30 mouse cellular contexts compared by ENCODE assay signal in the genomic region with DNA sequence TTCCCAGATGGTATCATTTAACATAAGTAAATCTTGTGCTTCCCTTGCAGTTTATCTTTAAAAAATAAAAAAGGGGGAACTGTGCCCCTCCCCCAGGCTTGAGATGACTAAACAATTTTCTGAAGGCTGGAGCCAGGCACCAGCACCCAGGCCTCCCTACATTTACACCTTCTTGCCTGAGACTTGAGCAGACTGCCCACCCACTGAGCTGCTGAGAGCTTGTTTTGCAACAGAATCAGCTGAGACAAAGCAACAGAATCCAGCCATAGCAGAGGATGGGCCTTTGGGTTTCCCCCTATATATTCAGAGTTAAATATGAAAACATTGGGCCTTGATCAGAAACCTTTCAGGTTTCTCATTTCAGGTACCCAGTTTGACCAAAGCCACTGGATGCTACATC. TPM values are rescaled to one million over a fixed set of nuclear protein-coding genes. Genes with fewer than 3 reads are reported as not detected.
DNase-seq lines count a peak whose midpoint lies in the region; ATAC-seq and TF ChIP-seq lines count a peak whose summit lies in the region.
"Had no signal": no experiment of that assay in that cellular context is flagged by ENCODE, and none has a peak within 500 bp of the region (broad histone marks: within the 10 kb centered on the region; RNA-seq: fewer than 3 reads in every experiment).

No protein-coding gene starts in this region.

- DNase-seq in ES-E14 (ENCODE audit: low read depth, low spot score), result peak; percentile 15
- peak; percentile 76 for DNase-seq in ZHBTc4 (ENCODE audit: low read depth, low spot score)
- no peak for DNase-seq in lung, postnatal 0 days (ENCODE audit: low spot score)
- DNase-seq in heart, postnatal 10 days, result no peak
- DNase-seq: adrenal gland, adult 2 months; adrenal gland, postnatal 10 days; adrenal gland, postnatal 25 days; B cell, adult 2 months; cerebellum, adult 11 months; cerebellum, adult 18-20 months; cerebellum, adult 8-10 months; cerebellum, adult 9-11 months; cerebellum, postnatal 14 days; cerebellum, postnatal 36 days; embryo, embryonic 11 days had no signal

- TF ChIP-seq EP300 in ES-Bruce4 (IDR thresholded peaks at IDR 0.05; ENCODE audit: insufficient read depth, low read depth, low read length), result 0 out of 2 replicates have a peak, but pooled peaks have one; percentile 18
- no peak for TF ChIP-seq EP300 in lung, postnatal 0 days (IDR thresholded peaks at IDR 0.05)

- H3K9me3 ChIP-seq in ES-Bruce4 (replicated peaks; ENCODE audit: control insufficient read depth, insufficient read depth, low read length, poor library complexity, severe bottlenecking), result peaks cover 17% of the 10 kb centered on the region
- H3K9me3 ChIP-seq in ES-E14 (ENCODE audit: control insufficient read depth, insufficient read depth, low read depth, low read length), result no peaks in the 10 kb centered on the region
- H3K9me3 ChIP-seq in lung, postnatal 0 days (ENCODE audit: low read length), result no peaks in the 10 kb centered on the region
- no peaks in the 10 kb centered on the region for H3K9me3 ChIP-seq in intestine, embryonic 16.5 days (ENCODE audit: control insufficient read depth, low read length)
- H3K9me3 ChIP-seq: embryonic facial prominence, embryonic 13.5 days; embryonic facial prominence, embryonic 15.5 days; forebrain, embryonic 10.5 days; forebrain, embryonic 12.5 days had no signal

- no peaks in the 10 kb centered on the region for H3K4me1 ChIP-seq in ES-Bruce4 (ENCODE audit: control insufficient read depth, insufficient read depth, low read length)
- H3K4me1 ChIP-seq in ES-E14 (ENCODE audit: control insufficient read depth in 2 of 2, insufficient read depth in 2 of 2, low read length in 2 of 2, poor library complexity in 1 of 2), result no peaks in the 10 kb centered on the region
- no peaks in the 10 kb centered on the region for H3K4me1 ChIP-seq in lung, postnatal 0 days (ENCODE audit: insufficient read depth, low read depth, low read length)
- no peaks in the 10 kb centered on the region for H3K4me1 ChIP-seq in intestine, embryonic 16.5 days (ENCODE audit: control insufficient read depth, insufficient read depth, low read length)
- H3K4me1 ChIP-seq: embryonic facial prominence, embryonic 13.5 days; embryonic facial prominence, embryonic 15.5 days; forebrain, embryonic 10.5 days; forebrain, embryonic 12.5 days had no signal

- H3K36me3 ChIP-seq in ES-Bruce4 (ENCODE audit: control insufficient read depth, insufficient read depth, low read length, poor library complexity, severe bottlenecking), result no peaks in the 10 kb centered on the region
- H3K36me3 ChIP-seq in ES-E14 (ENCODE audit: control insufficient read depth, insufficient read depth, low read length, poor library complexity, severe bottlenecking), result no peaks in the 10 kb centered on the region
- no peaks in the 10 kb centered on the region for H3K36me3 ChIP-seq in lung, postnatal 0 days (ENCODE audit: insufficient read depth, low read length)
- no peaks in the 10 kb centered on the region for H3K36me3 ChIP-seq in intestine, embryonic 16.5 days (ENCODE audit: control insufficient read depth, insufficient read depth, low read length)
- H3K36me3 ChIP-seq: embryonic facial prominence, embryonic 13.5 days; embryonic facial prominence, embryonic 15.5 days; forebrain, embryonic 10.5 days; forebrain, embryonic 12.5 days had no signal

- no peaks in the 10 kb centered on the region for H3K27me3 ChIP-seq in ES-Bruce4 (ENCODE audit: control insufficient read depth, insufficient read depth, low read length, poor library complexity, severe bottlenecking)
- no peaks in the 10 kb centered on the region for H3K27me3 ChIP-seq in lung, postnatal 0 days (replicated peaks; ENCODE audit: insufficient read depth, low read length)
- no peaks in the 10 kb centered on the region for H3K27me3 ChIP-seq in intestine, embryonic 16.5 days (replicated peaks; ENCODE audit: control insufficient read depth, insufficient read depth, low read length)
- H3K27me3 ChIP-seq: CH12.LX; embryonic facial prominence, embryonic 13.5 days; embryonic facial prominence, embryonic 15.5 days; forebrain, embryonic 12.5 days had no signal

- TF ChIP-seq POLR2A in ES-Bruce4 (IDR thresholded peaks at IDR 0.05; ENCODE audit: insufficient read depth, low read length), result no peak

- no peak overlapping the region for H3K9ac ChIP-seq in ES-Bruce4 (ENCODE audit: low read depth, poor library complexity, severe bottlenecking)
- H3K9ac ChIP-seq in ES-E14 (ENCODE audit: insufficient read depth, low read depth, low read length, poor library complexity, severe bottlenecking), result no peak overlapping the region
- H3K9ac ChIP-seq in lung, postnatal 0 days (replicated peaks; ENCODE audit: low read depth), result no peak overlapping the region
- no peak overlapping the region for H3K9ac ChIP-seq in intestine, embryonic 16.5 days (ENCODE audit: low read depth, low read length)
- H3K9ac ChIP-seq: embryonic facial prominence, embryonic 13.5 days; embryonic facial prominence, embryonic 15.5 days; forebrain, embryonic 12.5 days had no signal

- no peak for TF ChIP-seq CTCF in ES-Bruce4 (IDR thresholded peaks at IDR 0.05; ENCODE audit: low read depth, low read length)
- TF ChIP-seq CTCF in lung, postnatal 0 days (IDR thresholded peaks at IDR 0.05), result no peak

- no peak for ATAC-seq in lung, postnatal 0 days
- no peak for ATAC-seq in intestine, embryonic 16.5 days
- ATAC-seq: CD4-positive, CD25-positive, alpha-beta regulatory T cell, adult 4 months; forebrain, embryonic 14.5 days; forebrain, embryonic 16.5 days had no signal

- intact Hi-C loops in heart, postnatal 10 days (cut with DNase I), result loop anchor here (10.0 kb wide), 1 partner anchor 54 kb away; no protein-coding TSS in a partner anchor

- H3K27ac ChIP-seq in ES-Bruce4 (ENCODE audit: insufficient read depth, low read length) (no peak overlapping the region), ES-E14 (ENCODE audit: insufficient read depth, low read depth, low read length, poor library complexity, severe bottlenecking) (no peak overlapping the region)
- H3K27ac ChIP-seq in lung, postnatal 0 days (ENCODE audit: low read length), result no peak overlapping the region
- H3K27ac ChIP-seq in intestine, embryonic 16.5 days (ENCODE audit: low read length), result no peak overlapping the region
- H3K27ac ChIP-seq: embryonic facial prominence, embryonic 13.5 days; embryonic facial prominence, embryonic 15.5 days; forebrain, embryonic 10.5 days; forebrain, embryonic 12.5 days had no signal

- in situ Hi-C loops in ES-E14 (cut with MboI; ENCODE audit: low sequenced_read_pairs in 2 of 2, unreplicated experiment in 2 of 2), result no loop called here

- no peak overlapping the region for H3K4me2 ChIP-seq in lung, postnatal 0 days (replicated peaks; ENCODE audit: low read depth, low read length)
- H3K4me2 ChIP-seq in intestine, embryonic 16.5 days (ENCODE audit: low read depth, low read length), result no peak overlapping the region
- H3K4me2 ChIP-seq: embryonic facial prominence, embryonic 13.5 days; embryonic facial prominence, embryonic 15.5 days; forebrain, embryonic 12.5 days had no signal

- H3K4me3 ChIP-seq in ES-Bruce4 (ENCODE audit: low read depth, low read length) (no peak overlapping the region), ES-E14 (ENCODE audit: insufficient read depth in 1 of 2, low read depth in 1 of 2, low read length in 2 of 2, poor library complexity in 1 of 2, severe bottlenecking in 1 of 2) (no peak overlapping the region)
- H3K4me3 ChIP-seq in lung, postnatal 0 days (ENCODE audit: low read depth, low read length), result no peak overlapping the region
- H3K4me3 ChIP-seq in intestine, embryonic 16.5 days (ENCODE audit: low read length), result no peak overlapping the region
- H3K4me3 ChIP-seq: embryonic facial prominence, embryonic 13.5 days; embryonic facial prominence, embryonic 15.5 days; erythroblast, embryonic 14.5 days; forebrain, embryonic 10.5 days; forebrain, embryonic 12.5 days had no signal

TF ChIP-seq in ES-E14, 5 proteins besides CTCF, POLR2A, EP300 and RAD21:
- TF ChIP-seq MAFK (IDR thresholded peaks at IDR 0.05; ENCODE audit: insufficient read depth, low read depth, low read length), result 0 out of 2 replicates have a peak, but pooled peaks have one; percentile 11
- TF ChIP-seq CHD2 (IDR thresholded peaks at IDR 0.05; ENCODE audit: low read depth, low read length), result no peak
- no peak for TF ChIP-seq ZNF384 (IDR thresholded peaks at IDR 0.05; ENCODE audit: low read depth, low read length)

RNA-seq across cellular contexts. Expression of a gene that starts 20.7 kb away (rescaled TPM):
- not detected in 2 replicates for polyA plus RNA-seq in ES-Bruce4 (2011; ENCODE audit: insufficient read depth, insufficient read length, low read depth, missing spikeins)
- not detected in 2 replicates for total RNA-seq in ES-E14 (2012; rRNA removed)
- not detected in 2 replicates for polyA plus RNA-seq in lung, postnatal 0 days (2015; fragmentation: Nextera tagmentation; extraction: Ambion mirVana)
- not detected for total RNA-seq in heart, postnatal 10 days (2021)
- not detected in 2 replicates for polyA plus RNA-seq in intestine, embryonic 16.5 days (2015; fragmentation: Nextera tagmentation; extraction: Ambion mirVana)
- total RNA-seq: adrenal gland, adult 2 months; adrenal gland, postnatal 10 days; adrenal gland, postnatal 25 days; CH12.LX; common myeloid progenitor, adult 5-6 weeks; MEL had no signal
- polyA plus RNA-seq: adrenal gland, adult 2 months; brain, embryonic 14.5 days; CD4-positive, CD25-positive, alpha-beta regulatory T cell, adult 4 months; embryonic facial prominence, embryonic 11.5 days; erythroblast, embryonic 14.5 days; forebrain, embryonic 10.5 days; forebrain, embryonic 12.5 days; forebrain, embryonic 14.5 days; forebrain, embryonic 16.5 days had no signal

Comparison
In these comparisons a context has a peak if more than half of its experiments do, and no peak if none do; other contexts are left out.
1. DNase-seq: peak in ES-E14 (single experiment) and ZHBTc4 (single experiment); none in lung, postnatal 0 days (single experiment) and heart, postnatal 10 days (0 of 2).